Mouse (Mus musculus) gastrocnemius, postnatal 36 days (tissue): ENCODE data around the gene Pde6h. TPM values are rescaled to one million over a fixed set of nuclear protein-coding genes. Genes with fewer than 3 reads are reported as not detected.

Experiments
- DNase-seq, 2 experiments: peaks; one replicate each; pipeline ENCODE4 v3.0.0; 2022
- intact Hi-C: fragments of 180-260 bp; cut with DNase I; formaldehyde crosslinking; loops from one replicate; pipeline ENCODE4 v1.15.1; 2025
- total RNA-seq, 2 experiments: library from RNA; stranded (reverse); gene quantifications; 2 replicates each; pipeline ENCODE4 v1.2.3; 2021

Pde6h gene
- total RNA-seq, 2 experiments from 2014 or later, result not detected

- intact Hi-C loops, result no loop called here
- DNase-seq, result peak in 1 of 2 experiments; percentile 20
These were observed 14.9 kb downstream of the Pde6h start for GRCm38 (mm10) chr6:136938331-136939126.

GRCm38 (mm10) chr6:136939326-136940187, 15.9 kb downstream of the Pde6h start:
- intact Hi-C loops, result no loop called here
- DNase-seq, result no peak

GRCm38 (mm10) chr6:136940188-136940960, 16.7 kb downstream of the Pde6h start:
- no peak for DNase-seq
- intact Hi-C loops, result no loop called here

GRCm38 (mm10) chr6:136941051-136942021, 17.7 kb downstream of the Pde6h start, which contains the start of gene Arhgdib:
Arhgdib (minus strand) TSS chr6:136941899.
- intact Hi-C loops, result no loop called here
- DNase-seq, result peak in 1 of 2 experiments; percentile 24

- no peak for DNase-seq
- intact Hi-C loops, result no loop called here
These were observed 18.6 kb downstream of the Pde6h start for GRCm38 (mm10) chr6:136942280-136942679.

GRCm38 (mm10) chr6:136943392-136943791, 19.8 kb downstream of the Pde6h start:
- no peak for DNase-seq
- intact Hi-C loops, result no loop called here

- intact Hi-C loops, result no loop called here
- no peak for DNase-seq
These were observed 20.9 kb downstream of the Pde6h start for GRCm38 (mm10) chr6:136944511-136944910.

GRCm38 (mm10) chr6:136946241-136946640, 22.6 kb downstream of the Pde6h start:
- DNase-seq, result no peak
- intact Hi-C loops, result no loop called here

GRCm38 (mm10) chr6:136946943-136947342, 23.3 kb downstream of the Pde6h start:
- intact Hi-C loops, result no loop called here
- DNase-seq, result no peak

GRCm38 (mm10) chr6:136947716-136948115, 24.1 kb downstream of the Pde6h start:
- intact Hi-C loops, result no loop called here
- no peak for DNase-seq

GRCm38 (mm10) chr6:136950171-136950570, 26.5 kb downstream of the Pde6h start:
- DNase-seq, result no peak
- intact Hi-C loops, result no loop called here

- no peak for DNase-seq
- intact Hi-C loops, result no loop called here
These were observed 29.3 kb downstream of the Pde6h start for GRCm38 (mm10) chr6:136952930-136953329.

GRCm38 (mm10) chr6:136954192-136954591, 30.6 kb downstream of the Pde6h start:
- intact Hi-C loops, result no loop called here
- DNase-seq, result no peak

- no peak for DNase-seq
- intact Hi-C loops, result no loop called here
These were observed 31.1 kb downstream of the Pde6h start for GRCm38 (mm10) chr6:136954715-136955114.

GRCm38 (mm10) chr6:136955240-136955639, 31.6 kb downstream of the Pde6h start:
- intact Hi-C loops, result no loop called here
- DNase-seq, result no peak

GRCm38 (mm10) chr6:136957062-136957461, 33.4 kb downstream of the Pde6h start:
- DNase-seq, result no peak
- intact Hi-C loops, result no loop called here

GRCm38 (mm10) chr6:136959131-136959530, 35.5 kb downstream of the Pde6h start:
- intact Hi-C loops, result no loop called here
- no peak for DNase-seq

GRCm38 (mm10) chr6:136962957-136963356, 39.3 kb downstream of the Pde6h start:
- no peak for DNase-seq
- intact Hi-C loops, result no loop called here
